Mouse (Mus musculus) layer of hippocampus, adult 9-11 months (tissue): Measurements from ENCODE around the gene Trappc11.
A peak's percentile ranks its signal among the peaks of the same experiment; 100 is the strongest.
"Not testable (repeated sequence)": the region's sequence is repeated elsewhere in the genome, so short reads cannot be mapped to it uniquely, and the experiment has no call there.

Experiments
- DNase-seq: peaks from one replicate; pipeline ENCODE4 v3.0.0; 2022

The Trappc11 gene

DNA sequence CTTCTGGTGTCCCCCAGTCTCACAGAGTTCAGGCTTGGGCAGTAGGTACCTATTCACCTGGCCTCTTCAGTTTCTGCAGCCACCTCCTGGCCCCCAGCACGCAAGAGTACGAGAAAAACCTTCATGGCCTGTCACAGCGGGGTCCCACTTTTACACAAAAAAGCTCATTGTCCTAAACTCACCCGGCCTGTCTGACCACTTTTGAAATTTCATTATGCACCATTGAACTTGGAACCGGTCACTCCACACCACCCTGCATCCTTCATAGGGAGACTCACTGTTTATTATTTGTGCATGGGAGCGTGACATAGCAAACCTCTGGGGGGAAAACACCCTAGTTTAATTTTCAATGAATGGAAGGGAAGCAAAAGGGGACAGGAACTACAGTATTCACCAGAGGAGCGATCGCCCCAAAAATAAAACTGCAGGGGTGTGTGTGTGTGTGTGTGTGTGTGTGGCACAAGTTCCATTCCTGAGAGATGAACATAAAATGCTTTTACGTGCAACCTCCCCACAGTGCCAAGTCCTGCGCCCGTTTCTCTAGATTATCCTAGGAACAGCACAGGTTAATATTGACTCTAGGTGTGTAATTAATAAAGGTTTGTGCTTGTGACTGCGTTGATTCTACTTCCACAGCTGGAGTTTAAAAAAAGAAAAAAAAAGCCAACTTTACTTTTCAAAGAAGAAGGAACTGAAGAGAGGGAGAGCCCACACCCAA, 50.8 kb downstream of the Trappc11 start:
- DNase-seq = no peak

DNA sequence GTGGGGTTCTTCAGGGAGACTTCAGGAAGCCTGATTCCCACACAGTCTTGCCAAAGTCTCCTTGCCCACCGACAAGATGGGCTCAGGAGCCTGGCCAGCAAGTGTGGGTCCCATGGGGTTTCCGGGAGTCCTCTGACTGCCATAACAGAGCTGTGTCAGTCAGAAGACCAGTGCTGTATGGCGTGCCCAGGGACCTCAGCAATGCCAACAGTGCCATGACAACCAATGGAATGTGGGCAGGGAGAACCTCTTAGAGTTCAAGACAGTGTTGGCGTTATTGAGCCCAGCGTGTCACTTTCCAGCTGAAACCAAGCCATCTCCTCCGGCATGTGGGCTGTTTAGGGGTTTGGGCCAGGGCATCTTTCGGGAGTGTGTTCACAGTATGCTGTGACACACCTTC, 53.2 kb downstream of the Trappc11 start:
- peak; percentile 14 for DNase-seq

- peak; percentile 81 for DNase-seq
Measured at GRCm38 (mm10) chr8:47461650-47462049, 71.6 kb downstream of the Trappc11 start.

GRCm38 (mm10) chr8:47459216-47459749, 74.0 kb downstream of the Trappc11 start:
- no peak for DNase-seq

DNA sequence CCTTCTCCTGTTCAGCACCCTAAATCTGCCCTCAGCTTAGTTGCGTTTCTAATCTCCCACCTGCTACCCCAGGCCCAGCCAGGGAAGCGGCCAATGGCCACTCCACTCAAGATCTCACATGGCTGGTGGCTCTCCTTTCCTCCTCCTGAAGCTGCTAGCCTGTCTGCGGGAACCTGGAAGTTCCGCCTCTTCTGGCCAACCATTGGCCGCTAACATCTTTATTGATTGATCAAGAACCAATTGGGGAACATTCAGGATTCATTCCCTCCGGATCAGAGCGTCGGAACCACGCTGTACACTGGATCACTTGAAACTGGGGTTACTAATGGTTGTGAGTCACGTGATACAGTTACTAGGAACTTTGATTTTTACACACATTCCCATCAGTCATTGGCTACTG, 74.7 kb downstream of the Trappc11 start:
- DNase-seq = no peak

GRCm38 (mm10) chr8:47449211-47449610, 84.1 kb downstream of the Trappc11 start:
- DNase-seq = not testable (repeated sequence)

DNA sequence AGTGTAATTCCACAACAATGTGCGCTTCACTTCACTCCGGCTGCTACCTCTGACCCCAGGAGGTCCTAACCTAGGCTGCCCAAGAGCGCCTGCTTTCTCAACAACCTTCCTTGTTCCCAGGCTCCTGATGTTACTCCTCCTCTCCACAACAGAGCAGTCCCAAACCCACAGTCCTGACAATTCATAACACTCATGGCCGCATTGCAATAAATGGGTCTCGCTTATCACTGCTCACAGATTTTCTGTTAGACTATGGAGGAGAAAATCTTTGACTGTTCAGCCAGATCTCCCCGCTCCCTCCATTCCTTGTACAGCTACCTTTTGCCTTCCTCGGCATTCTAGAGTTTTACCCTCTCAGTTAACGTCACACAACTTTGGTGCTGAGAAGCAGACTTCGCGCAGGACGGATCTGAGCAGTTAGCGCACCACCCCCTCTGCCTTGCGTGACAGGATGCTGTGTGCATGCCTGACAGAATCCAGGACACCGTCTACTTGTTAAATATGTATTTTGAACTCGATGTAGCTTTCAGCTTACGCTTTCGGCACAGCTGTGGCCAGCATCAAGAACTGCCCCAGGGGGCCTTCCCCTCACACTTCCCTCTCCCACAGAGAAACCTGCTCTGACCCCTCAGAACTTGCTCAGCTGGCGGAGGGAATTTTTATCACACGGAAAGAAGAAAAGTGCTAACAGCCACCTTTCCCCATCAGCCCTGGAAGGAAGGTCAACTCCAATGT, 86.8 kb downstream of the Trappc11 start, which contains the start of gene Stox2:
Gene Stox2 (minus strand): TSS at position 51 of the 735 bp plus-strand sequence.
- no peak for DNase-seq
